20 mouse cellular contexts compared by ENCODE assay signal in genomic region chr1:166151341-166151740, GRCm38 (mm10). TPM values are rescaled to one million over a fixed set of nuclear protein-coding genes. Genes with fewer than 3 reads are reported as not detected.
DNase-seq lines count a peak whose midpoint lies in the region; ATAC-seq and TF ChIP-seq lines count a peak whose summit lies in the region.
"Had no signal": no experiment of that assay in that cellular context is flagged by ENCODE, and none has a peak within 500 bp of the region (broad histone marks: within the 10 kb centered on the region; RNA-seq: fewer than 3 reads in every experiment).

No protein-coding gene starts in this region.

- H3K9me3 ChIP-seq in hindbrain, embryonic 11.5 days (ENCODE audit: control insufficient read depth, low read length): no peaks in the 10 kb centered on the region
- H3K9me3 ChIP-seq in hindbrain, embryonic 13.5 days: no peaks in the 10 kb centered on the region
- no peaks in the 10 kb centered on the region for H3K9me3 ChIP-seq in lung, embryonic 14.5 days (ENCODE audit: low read depth, low read length)
- H3K9me3 ChIP-seq in E14TG2a.4 (ENCODE audit: low read length): peaks cover 18% of the 10 kb centered on the region; the same call in 1 of the 2 replicates
- H3K9me3 ChIP-seq: embryonic facial prominence, embryonic 15.5 days; forebrain, embryonic 10.5 days; intestine, embryonic 15.5 days; limb, embryonic 13.5 days; liver, embryonic 15.5 days; neural tube, embryonic 12.5 days had no signal

- H3K4me3 ChIP-seq in hindbrain, embryonic 11.5 days (ENCODE audit: low read depth, low read length): no peak overlapping the region
- H3K4me3 ChIP-seq in hindbrain, embryonic 13.5 days: no peak overlapping the region
- H3K4me3 ChIP-seq in lung, embryonic 14.5 days (ENCODE audit: low read depth, low read length): no peak overlapping the region
- no peak overlapping the region for H3K4me3 ChIP-seq in lung, adult 2 months (replicated peaks; ENCODE audit: extremely low read depth, low read depth, low read length)
- peak overlapping the region; percentile 58; the same call in 1 of the 2 replicates for H3K4me3 ChIP-seq in E14TG2a.4 (replicated peaks; ENCODE audit: low read length)
- H3K4me3 ChIP-seq: embryonic facial prominence, embryonic 15.5 days; forebrain, embryonic 10.5 days; intestine, embryonic 15.5 days; limb, embryonic 13.5 days; liver, embryonic 15.5 days; neural tube, embryonic 12.5 days had no signal

- WGBS in hindbrain, embryonic 11.5 days: 68% methylated on average over 11 of the region's 11 CpGs
- WGBS in hindbrain, embryonic 13.5 days: 50% methylated on average over 11 of the region's 11 CpGs
- 37% methylated on average over 11 of the region's 11 CpGs for WGBS in lung, embryonic 14.5 days
- 60% methylated on average over 11 of the region's 11 CpGs for WGBS in lung, adult 2 months

- no peaks in the 10 kb centered on the region for H3K4me1 ChIP-seq in hindbrain, embryonic 11.5 days (replicated peaks; ENCODE audit: control insufficient read depth, insufficient read depth, low read length)
- H3K4me1 ChIP-seq in hindbrain, embryonic 13.5 days (replicated peaks): peaks cover 3% of the 10 kb centered on the region; the same call in 1 of the 2 replicates
- H3K4me1 ChIP-seq in lung, embryonic 14.5 days (ENCODE audit: insufficient read depth): no peaks in the 10 kb centered on the region
- H3K4me1 ChIP-seq in lung, adult 2 months (ENCODE audit: control insufficient read depth, insufficient read depth, low read length): no peaks in the 10 kb centered on the region
- peaks cover 89% of the 10 kb centered on the region for H3K4me1 ChIP-seq in E14TG2a.4 (replicated peaks; ENCODE audit: low read depth, low read length)
- H3K4me1 ChIP-seq: neural tube, embryonic 12.5 days had no signal

- H3K27me3 ChIP-seq in hindbrain, embryonic 11.5 days (ENCODE audit: control insufficient read depth, insufficient read depth, low read length): peaks cover 11% of the 10 kb centered on the region
- H3K27me3 ChIP-seq in hindbrain, embryonic 13.5 days: peaks cover 21% of the 10 kb centered on the region
- H3K27me3 ChIP-seq in lung, embryonic 14.5 days (ENCODE audit: insufficient read depth, low read length): peaks cover 16% of the 10 kb centered on the region
- H3K27me3 ChIP-seq in E14TG2a.4 (ENCODE audit: insufficient read depth, low read length): no peaks in the 10 kb centered on the region

- no peaks in the 10 kb centered on the region for H3K36me3 ChIP-seq in hindbrain, embryonic 11.5 days (ENCODE audit: control insufficient read depth, insufficient read depth, low read length)
- no peaks in the 10 kb centered on the region for H3K36me3 ChIP-seq in hindbrain, embryonic 13.5 days
- no peaks in the 10 kb centered on the region for H3K36me3 ChIP-seq in lung, embryonic 14.5 days (ENCODE audit: insufficient read depth)
- peaks cover 78% of the 10 kb centered on the region for H3K36me3 ChIP-seq in E14TG2a.4 (ENCODE audit: insufficient read depth, low read length)
- H3K36me3 ChIP-seq: embryonic facial prominence, embryonic 15.5 days; forebrain, embryonic 10.5 days; intestine, embryonic 15.5 days; limb, embryonic 13.5 days; liver, embryonic 15.5 days; neural tube, embryonic 12.5 days had no signal

- ATAC-seq in hindbrain, embryonic 11.5 days (ENCODE audit: low FRiP score): no peak
- ATAC-seq in hindbrain, embryonic 13.5 days (ENCODE audit: low FRiP score): no peak
- no peak for ATAC-seq in lung, embryonic 14.5 days (ENCODE audit: insufficient read depth)
- ATAC-seq: intestine, embryonic 15.5 days had no signal

- peak; percentile 51 for TF ChIP-seq CTCF in lung, embryonic 14.5 days (IDR thresholded peaks at IDR 0.05; ENCODE audit: low read depth)
- no peak for TF ChIP-seq CTCF in lung, adult 2 months (IDR thresholded peaks at IDR 0.05; ENCODE audit: insufficient read depth, low read length)
- no peak for TF ChIP-seq CTCF in E14TG2a.4 (conservative IDR thresholded peaks at IDR 0.05; ENCODE audit: low read length)

- TF ChIP-seq POLR2A in lung, adult 2 months (IDR thresholded peaks at IDR 0.05; ENCODE audit: borderline replicate concordance, extremely low read depth, low read depth, low read length): no peak

- H3K9ac ChIP-seq in hindbrain, embryonic 11.5 days (ENCODE audit: low read depth, low read length): no peak overlapping the region
- H3K9ac ChIP-seq in hindbrain, embryonic 13.5 days: no peak overlapping the region
- no peak overlapping the region for H3K9ac ChIP-seq in lung, embryonic 14.5 days
- H3K9ac ChIP-seq: embryonic facial prominence, embryonic 15.5 days; intestine, embryonic 15.5 days; limb, embryonic 13.5 days; liver, embryonic 15.5 days; neural tube, embryonic 12.5 days had no signal

- peak; percentile 28 for DNase-seq in hindbrain, embryonic 11.5 days (ENCODE audit: low spot score)
- peak; percentile 72 for DNase-seq in lung, embryonic 14.5 days
- DNase-seq in lung, adult 2 months: no peak
- peak; percentile 36 for DNase-seq in brain, adult 2 months (ENCODE audit: low read depth, low spot score)
- DNase-seq in right cerebral cortex, postnatal 14 days: no peak
- DNase-seq in frontal cortex, postnatal 25 days (ENCODE audit: low spot score in 2 of 2): no peak
- DNase-seq: adrenal gland, adult 2 months; cerebellum, adult 11 months; cerebellum, postnatal 14 days; heart, postnatal 4 days; kidney, postnatal 14 days; thymus, postnatal 14 days had no signal

- no peak overlapping the region for H3K27ac ChIP-seq in hindbrain, embryonic 11.5 days (ENCODE audit: low read depth, low read length)
- H3K27ac ChIP-seq in hindbrain, embryonic 13.5 days: no peak overlapping the region
- H3K27ac ChIP-seq in lung, embryonic 14.5 days (ENCODE audit: low read depth): no peak overlapping the region
- H3K27ac ChIP-seq: embryonic facial prominence, embryonic 15.5 days; forebrain, embryonic 10.5 days; intestine, embryonic 15.5 days; limb, embryonic 13.5 days; liver, embryonic 15.5 days; neural tube, embryonic 12.5 days had no signal

- no peak overlapping the region for H3K4me2 ChIP-seq in hindbrain, embryonic 11.5 days (replicated peaks; ENCODE audit: low read depth, low read length)
- no peak overlapping the region for H3K4me2 ChIP-seq in hindbrain, embryonic 13.5 days
- no peak overlapping the region for H3K4me2 ChIP-seq in lung, embryonic 14.5 days
- H3K4me2 ChIP-seq: embryonic facial prominence, embryonic 15.5 days; intestine, embryonic 15.5 days; limb, embryonic 13.5 days; liver, embryonic 15.5 days; neural tube, embryonic 12.5 days had no signal

RNA-seq across cellular contexts. Expression of gene Gpa33, which starts 21.3 kb away (rescaled TPM):
- 0.12 TPM in 1 of 2 replicates, not detected in the other for polyA plus RNA-seq in hindbrain, embryonic 11.5 days (2014; fragmentation: Nextera tagmentation; extraction: Ambion mirVana)
- 0.14 TPM in 1 of 2 replicates, not detected in the other for polyA plus RNA-seq in hindbrain, embryonic 13.5 days (2015; fragmentation: Nextera tagmentation; extraction: Ambion mirVana)
- 0.11 TPM in 1 of 2 replicates, not detected in the other for polyA plus RNA-seq in lung, embryonic 14.5 days (2014; fragmentation: Nextera tagmentation; extraction: Ambion mirVana)
- 0.04 and 2.6 TPM in 2 replicates for polyA plus RNA-seq in lung, adult 2 months (2012; rRNA removed)

RNA-seq across cellular contexts. Expression of gene Dusp27, which starts 23.6 kb away (rescaled TPM):
- 2.0 and 2.2 TPM in 2 replicates for polyA plus RNA-seq in hindbrain, embryonic 11.5 days (2014; fragmentation: Nextera tagmentation; extraction: Ambion mirVana)
- 1.2 and 1.6 TPM in 2 replicates for polyA plus RNA-seq in hindbrain, embryonic 13.5 days (2015; fragmentation: Nextera tagmentation; extraction: Ambion mirVana)
- polyA plus RNA-seq in lung, embryonic 14.5 days (2014; fragmentation: Nextera tagmentation; extraction: Ambion mirVana): 2.5 and 3.1 TPM in 2 replicates
- polyA plus RNA-seq in lung, adult 2 months (2012; rRNA removed): 0.19 and 0.69 TPM in 2 replicates

Comparison
In these comparisons a context has a peak if more than half of its experiments do, and no peak if none do; other contexts are left out.
1. DNase-seq: peak in hindbrain, embryonic 11.5 days (single experiment), lung, embryonic 14.5 days (single experiment) and brain, adult 2 months (single experiment); none in lung, adult 2 months (single experiment), right cerebral cortex, postnatal 14 days (single experiment) and frontal cortex, postnatal 25 days (0 of 2).